Comparison of ENCODE assay signal across 18 mouse cellular contexts in genomic region chr1:128749437-128749994, GRCm38 (mm10).
"Had no signal": no experiment of that assay in that cellular context is flagged by ENCODE, and none has a peak within 500 bp of the region (broad histone marks: within the 10 kb centered on the region; RNA-seq: fewer than 3 reads in every experiment).

No protein-coding gene starts in this region.

- H3K4me1 ChIP-seq: midbrain, embryonic 15.5 days; neural tube, embryonic 15.5 days had no signal

- H3K4me2 ChIP-seq: lung, embryonic 14.5 days; midbrain, embryonic 13.5 days; midbrain, embryonic 15.5 days; neural tube, embryonic 13.5 days; neural tube, embryonic 15.5 days had no signal

- H3K27me3 ChIP-seq: midbrain, embryonic 13.5 days; midbrain, embryonic 15.5 days; neural tube, embryonic 13.5 days; neural tube, embryonic 15.5 days had no signal

- H3K4me3 ChIP-seq: midbrain, embryonic 10.5 days; midbrain, embryonic 13.5 days; midbrain, embryonic 15.5 days; myocyte; neural tube, embryonic 13.5 days; neural tube, embryonic 15.5 days had no signal

- DNase-seq: lung, adult 18-20 months; lung, embryonic 14.5 days; lung, postnatal 10 days; lung, postnatal 4 days; retina, postnatal 1 day; right cerebral cortex, adult 18-20 months; right cerebral cortex, postnatal 25 days; right cerebral cortex, postnatal 4 days; spleen, adult 18-20 months; thymus, adult 18-20 months; thymus, postnatal 14 days; thymus, postnatal 36 days had no signal

- H3K9ac ChIP-seq: lung, embryonic 14.5 days; midbrain, embryonic 13.5 days; midbrain, embryonic 15.5 days; neural tube, embryonic 13.5 days; neural tube, embryonic 15.5 days had no signal

- H3K27ac ChIP-seq: midbrain, embryonic 10.5 days; midbrain, embryonic 13.5 days; midbrain, embryonic 15.5 days; neural tube, embryonic 13.5 days; neural tube, embryonic 15.5 days had no signal

- ATAC-seq: midbrain, embryonic 13.5 days; midbrain, embryonic 15.5 days had no signal

- H3K9me3 ChIP-seq: midbrain, embryonic 13.5 days; midbrain, embryonic 15.5 days; neural tube, embryonic 13.5 days; neural tube, embryonic 15.5 days had no signal

- H3K36me3 ChIP-seq: midbrain, embryonic 10.5 days; midbrain, embryonic 13.5 days; midbrain, embryonic 15.5 days; neural tube, embryonic 13.5 days; neural tube, embryonic 15.5 days had no signal
